Mouse (Mus musculus): Measurements from ENCODE around the gene Vars.
"Not testable (repeated sequence)": the region's sequence is repeated elsewhere in the genome, so short reads cannot be mapped to it uniquely, and the experiment has no call there.

DNA sequence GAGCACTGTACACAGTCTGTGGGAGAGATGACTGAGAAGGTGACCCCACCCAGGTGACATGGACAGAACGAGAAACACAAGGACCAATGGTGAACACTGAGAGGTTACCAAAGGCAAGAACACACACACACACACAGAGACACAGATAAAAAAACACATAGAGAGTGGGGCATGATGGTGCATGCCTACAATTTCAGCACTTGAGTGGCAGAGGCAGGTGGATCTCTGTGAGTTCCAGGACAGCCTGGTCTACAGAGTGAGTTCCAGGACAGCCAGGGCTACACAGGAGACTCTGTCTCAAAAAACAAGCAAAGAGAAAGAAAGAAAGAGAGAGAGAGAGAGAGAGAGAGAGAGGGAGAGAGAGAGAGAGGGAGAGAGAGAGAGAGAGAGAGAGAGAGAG is 32.9 kb downstream of the Vars start:
- TF ChIP-seq CTCF (IDR thresholded peaks at IDR 0.05; ENCODE audit: low read depth, low read length); TAL1 (conservative IDR thresholded peaks at IDR 0.05; ENCODE audit: low read depth, low read length); GATA2 (IDR thresholded peaks at IDR 0.05; ENCODE audit: borderline replicate concordance, low read depth, low read length); GATA1 (IDR thresholded peaks at IDR 0.05; ENCODE audit: borderline replicate concordance, low read length); POLR2AphosphoS5 (IDR thresholded peaks at IDR 0.05; ENCODE audit: insufficient replicate concordance, low read depth, low read length): not testable (repeated sequence)
